Mouse (Mus musculus): ENCODE results near the gene Itgb6.

DNA sequence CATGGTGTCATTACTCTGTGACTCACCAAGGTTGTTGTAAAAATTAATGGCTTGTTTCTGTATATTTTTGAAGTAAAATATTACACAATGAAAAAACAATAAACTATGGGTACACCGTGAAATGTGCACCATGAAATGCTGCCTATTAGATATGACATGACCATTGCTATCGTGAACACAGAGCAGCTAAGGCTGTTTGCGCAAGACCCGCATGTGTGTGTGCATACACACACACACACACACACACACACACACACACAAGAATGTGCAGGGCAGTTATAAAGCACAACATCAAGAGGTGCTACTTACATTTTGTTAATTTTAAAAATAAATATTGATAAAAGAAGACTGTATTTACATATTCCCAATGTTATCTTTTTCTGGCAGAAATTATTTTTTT lies 62.5 kb downstream of the Itgb6 start:
- TF ChIP-seq CTCF (IDR thresholded peaks at IDR 0.05; ENCODE audit: extremely low read depth, insufficient read length, insufficient replicate concordance, low read depth, low read length) (no peak), POLR2A (IDR thresholded peaks at IDR 0.05; ENCODE audit: low read depth, low read length) (no peak)

All from small intestine, adult 2 months (tissue).